Mouse (Mus musculus) urinary bladder, postnatal 10 days (tissue): ENCODE results near the gene Dync2h1.
"Not testable (repeated sequence)": the region's sequence is repeated elsewhere in the genome, so short reads cannot be mapped to it uniquely, and the experiment has no call there.

Experiments
- DNase-seq: peaks from one replicate; pipeline ENCODE4 v3.0.0; 2022; ENCODE audit warnings: low spot score

Gene Dync2h1

DNA sequence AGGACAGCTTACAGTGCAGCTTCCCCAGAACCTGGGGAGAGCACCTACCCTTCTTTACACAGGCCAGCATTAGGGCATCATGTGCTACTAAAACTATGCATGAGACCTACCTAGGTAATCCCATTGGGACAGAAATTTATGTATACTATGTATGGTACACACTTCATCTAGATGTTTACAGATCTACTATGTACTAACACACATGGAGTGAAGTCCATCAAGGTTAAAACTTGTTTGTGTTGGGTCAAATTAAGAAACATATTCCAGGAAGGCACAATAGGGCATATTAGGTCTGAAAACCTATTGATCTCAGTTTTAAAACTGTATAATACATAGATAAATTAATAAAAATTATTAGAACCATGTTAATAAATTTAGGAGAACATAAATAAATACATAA, 168.6 kb downstream of the Dync2h1 start:
- DNase-seq: no peak

- no peak for DNase-seq
These were observed 169.5 kb downstream of the Dync2h1 start for GRCm38 (mm10) chr9:7014733-7015132.

GRCm38 (mm10) chr9:7009785-7010184, 174.5 kb downstream of the Dync2h1 start:
- no peak for DNase-seq

DNA sequence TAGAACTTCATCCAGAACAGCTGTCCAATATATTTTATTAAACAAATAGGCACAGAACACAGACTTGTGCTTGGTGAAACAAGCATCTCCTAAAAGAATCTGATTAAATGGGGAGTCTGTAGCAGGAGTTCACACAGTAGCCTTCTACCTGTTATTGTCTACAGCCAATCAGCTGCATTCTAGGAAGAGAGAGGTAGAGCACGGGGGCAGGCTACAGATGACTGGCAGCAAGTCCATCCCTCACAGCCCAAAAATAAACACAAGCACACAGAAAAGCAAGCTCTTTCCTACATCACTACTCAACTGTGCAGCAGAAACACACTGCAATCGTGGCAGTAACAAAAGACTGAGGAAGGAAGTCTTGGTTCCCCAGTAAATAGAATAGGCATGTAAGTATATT, 189.4 kb downstream of the Dync2h1 start:
- no peak for DNase-seq

- DNase-seq: no peak
These were observed 190.0 kb downstream of the Dync2h1 start for GRCm38 (mm10) chr9:6994275-6994674.

- DNase-seq: no peak
These were observed 195.2 kb downstream of the Dync2h1 start for GRCm38 (mm10) chr9:6988893-6989685.

GRCm38 (mm10) chr9:6986161-6986560, 198.1 kb downstream of the Dync2h1 start:
- DNase-seq: no peak

- no peak for DNase-seq
These were observed 215.1 kb downstream of the Dync2h1 start for GRCm38 (mm10) chr9:6969171-6969570.

- no peak for DNase-seq
These were observed 219.2 kb downstream of the Dync2h1 start for GRCm38 (mm10) chr9:6965006-6965405.

DNA sequence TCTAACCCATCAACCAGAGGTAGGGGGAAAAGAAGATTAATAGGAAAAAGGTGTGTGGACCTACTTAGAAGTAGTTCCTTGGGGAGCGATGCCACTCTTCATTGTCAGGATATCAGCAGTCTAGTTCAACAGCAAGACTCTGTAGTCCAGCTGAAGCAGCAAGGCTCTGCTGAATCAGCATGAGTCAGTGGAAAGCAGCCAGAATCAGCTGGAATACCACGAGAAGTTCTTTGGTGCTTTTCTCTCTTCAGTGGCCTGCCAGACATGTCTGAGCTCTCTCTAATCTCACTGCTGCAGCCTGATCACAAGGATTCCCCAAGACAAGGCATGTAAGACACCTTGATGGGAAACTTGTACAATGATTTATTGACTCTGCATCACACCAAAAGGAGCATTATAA, 225.9 kb downstream of the Dync2h1 start:
- no peak for DNase-seq

GRCm38 (mm10) chr9:6927399-6928035, 256.7 kb downstream of the Dync2h1 start:
- DNase-seq: no peak

GRCm38 (mm10) chr9:6913471-6913870, 270.8 kb downstream of the Dync2h1 start:
- no peak for DNase-seq

DNA sequence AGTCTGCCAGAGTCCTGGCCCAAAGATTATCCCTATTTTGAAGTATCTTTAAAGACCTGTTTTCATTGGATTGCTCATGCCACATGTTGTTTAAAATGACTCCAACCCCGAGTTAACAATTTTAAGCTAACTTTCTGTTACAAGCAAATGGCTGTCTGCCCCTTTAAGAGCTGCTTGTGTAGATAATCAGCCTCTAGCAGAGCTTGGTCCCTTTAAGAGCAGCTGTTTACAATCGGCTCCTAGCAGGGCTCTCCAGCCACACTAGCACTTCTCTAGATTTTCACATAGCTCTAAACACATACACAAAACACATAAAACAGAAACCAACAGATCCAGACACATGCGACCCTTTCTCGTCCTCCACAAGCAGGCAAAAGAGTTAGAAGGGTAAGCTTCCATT, 273.7 kb downstream of the Dync2h1 start:
- not testable (repeated sequence) for DNase-seq

GRCm38 (mm10) chr9:6901620-6902019, 282.6 kb downstream of the Dync2h1 start:
- DNase-seq: no peak

DNA sequence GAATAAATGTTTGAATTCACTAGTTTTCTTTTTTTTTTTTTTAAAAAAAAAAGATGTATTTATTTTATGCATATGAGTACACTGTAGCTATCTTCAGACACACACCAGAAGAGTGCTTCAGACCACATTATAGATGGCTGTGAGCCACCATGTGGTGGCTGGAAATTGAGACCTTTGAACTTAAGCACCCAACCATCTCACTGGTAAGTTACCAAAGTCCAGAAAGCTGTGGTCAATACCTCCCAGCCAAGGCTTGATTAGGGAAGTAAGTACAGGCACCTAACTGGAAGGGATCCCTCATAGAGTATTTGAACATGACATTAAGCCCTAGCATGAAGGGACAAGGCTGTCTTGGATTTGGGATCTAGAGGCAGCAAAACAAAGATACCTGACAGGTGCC, 292.9 kb downstream of the Dync2h1 start:
- DNase-seq: no peak

- DNase-seq: no peak
These were observed 302.9 kb downstream of the Dync2h1 start for GRCm38 (mm10) chr9:6881187-6881984.
